Mouse (Mus musculus) hindbrain, embryonic 11.5 days (tissue): ENCODE measurements around the gene Egln1. TPM values are rescaled to one million over a fixed set of nuclear protein-coding genes. Genes with fewer than 3 reads are reported as not detected.

Experiments
- ATAC-seq: fragments of 200-750 bp; cut with Nextera tagmentation; 2 replicates; pipeline ENCODE4 v1.8.0; 2017; ENCODE audit warnings: mild to moderate bottlenecking, moderate TSS enrichment, moderate library complexity; ENCODE audit not compliant: low FRiP score
- DNase-seq: peaks from one replicate; pipeline ENCODE4 v3.0.0-alpha.2; 2015; ENCODE audit warnings: low spot score
- H3K27ac ChIP-seq: fragments of 300-500 bp; sonication (generic); 2 replicates; pipeline ENCODE4 v1.5.1; 2014; ENCODE audit warnings: mild to moderate bottlenecking, low read depth, low read length
- H3K27me3 ChIP-seq: fragments of 300-500 bp; sonication (generic); 2 replicates; pipeline ENCODE4 v1.6.1; 2014; ENCODE audit warnings: mild to moderate bottlenecking, low read length, moderate library complexity, mixed read lengths; ENCODE audit not compliant: control insufficient read depth, insufficient read depth
- H3K36me3 ChIP-seq: fragments of 300-500 bp; sonication (generic); 2 replicates; pipeline ENCODE4 v1.6.1; 2014; ENCODE audit warnings: mild to moderate bottlenecking, low read length, moderate library complexity, mixed read lengths; ENCODE audit not compliant: control insufficient read depth, insufficient read depth
- H3K4me1 ChIP-seq: fragments of 300-500 bp; sonication (generic); replicated peaks from 2 replicates; pipeline ENCODE4 v1.6.1; 2014; ENCODE audit warnings: low read length, mixed read lengths; ENCODE audit not compliant: control insufficient read depth, insufficient read depth
- H3K4me2 ChIP-seq: fragments of 300-500 bp; sonication (generic); replicated peaks from 2 replicates; pipeline ENCODE4 v1.6.1; 2014; ENCODE audit warnings: mild to moderate bottlenecking, low read depth, low read length
- H3K4me3 ChIP-seq: fragments of 300-500 bp; sonication (generic); 2 replicates; pipeline ENCODE4 v1.5.1; 2014; ENCODE audit warnings: low read depth, low read length
- H3K9ac ChIP-seq: fragments of 300-500 bp; sonication (generic); 2 replicates; pipeline ENCODE4 v1.6.1; 2014; ENCODE audit warnings: low read depth, low read length
- H3K9me3 ChIP-seq: fragments of 300-500 bp; sonication (generic); 2 replicates; pipeline ENCODE4 v1.6.1; 2016; ENCODE audit warnings: low read length; ENCODE audit not compliant: control insufficient read depth
- WGBS: fragments of 180-500 bp; shearing (Covaris S2); extraction: QIAGEN DNeasy Blood & Tissue Kit; methylation state at CpG from one replicate; pipeline ENCODE4 v1.1.7; 2014; 5-methylcytosine and 5-hydroxymethylcytosine counted together
- polyA plus RNA-seq: library from polyadenylated mRNA; unstranded; fragments of >200 nt; fragmentation: Nextera tagmentation; extraction: Ambion mirVana; gene quantifications from 2 replicates; pipeline ENCODE4 v1.2.1, GENCODE M21; 2014

The Egln1 gene
- polyA plus RNA-seq, 1 experiment from 2014 or later = 23.4 TPM

DNA sequence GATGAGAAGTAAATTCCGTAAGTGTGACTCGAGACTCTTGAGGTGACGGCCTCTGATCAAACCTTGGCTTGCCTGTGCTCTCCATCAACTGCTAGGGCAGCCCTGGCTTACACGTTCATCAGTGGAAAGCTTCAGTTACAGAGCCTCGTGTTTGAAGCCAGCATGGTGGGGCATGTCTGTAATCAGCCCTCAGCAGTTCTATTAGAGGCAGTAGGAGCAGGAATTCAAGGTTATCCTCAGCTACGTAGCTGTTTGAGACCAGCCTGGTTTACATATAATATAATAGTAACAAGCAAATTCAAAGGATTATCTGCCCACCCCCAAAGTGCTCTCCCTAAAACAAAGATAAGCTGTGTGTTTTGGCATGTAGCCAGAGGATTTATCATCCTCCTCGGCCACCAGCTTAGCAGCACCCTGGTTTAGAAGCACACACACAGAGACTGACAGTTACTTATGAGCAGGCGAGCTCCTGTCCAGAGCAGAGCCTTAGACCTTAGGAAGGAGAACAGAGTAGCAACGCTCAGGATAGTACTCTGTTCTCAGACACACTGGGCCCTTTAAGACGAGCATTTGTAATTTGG is 70.1 kb downstream of the Egln1 start:
- ATAC-seq (no peak), DNase-seq (no peak)
- Histone ChIP-seq H3K9me3 (no peaks in the 10 kb centered on the region), H3K4me1 (no peaks in the 10 kb centered on the region), H3K9ac (no peak overlapping the region), H3K27me3 (no peaks in the 10 kb centered on the region), H3K4me2 (no peak overlapping the region), H3K27ac (no peak overlapping the region), H3K36me3 (peaks cover 23% of the 10 kb centered on the region), H3K4me3 (no peak overlapping the region)
- WGBS = 91% methylated on average over 10 of the region's 10 CpGs

DNA sequence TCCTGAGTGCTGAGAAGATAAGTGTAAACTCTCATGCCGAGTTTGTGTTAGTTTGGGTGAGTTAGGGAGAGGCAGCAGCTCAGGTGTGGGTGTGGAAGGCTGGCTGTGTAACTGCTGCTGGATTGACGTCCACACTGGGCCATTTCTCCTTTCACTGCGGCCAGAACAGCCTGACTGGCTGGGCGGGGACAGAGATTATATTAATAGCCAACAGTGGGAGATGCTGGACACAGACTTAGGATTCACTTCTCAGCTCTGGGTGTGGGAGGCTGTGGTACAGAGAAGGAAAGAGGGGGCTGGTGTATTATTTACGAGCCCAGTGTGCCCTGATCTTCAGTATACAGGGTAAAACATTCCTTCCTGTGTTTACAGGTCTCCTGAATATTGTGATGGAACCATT is 71.0 kb downstream of the Egln1 start:
- no peak for DNase-seq
- H3K36me3 ChIP-seq = peaks cover 23% of the 10 kb centered on the region
- WGBS = 91% methylated on average over 5 of the region's 5 CpGs
- no peak overlapping the region for H3K9ac ChIP-seq
- H3K4me2 ChIP-seq = no peak overlapping the region
- no peaks in the 10 kb centered on the region for H3K4me1 ChIP-seq
- no peaks in the 10 kb centered on the region for H3K9me3 ChIP-seq
- no peak overlapping the region for H3K27ac ChIP-seq
- H3K4me3 ChIP-seq = no peak overlapping the region
- no peaks in the 10 kb centered on the region for H3K27me3 ChIP-seq
- no peak for ATAC-seq

DNA sequence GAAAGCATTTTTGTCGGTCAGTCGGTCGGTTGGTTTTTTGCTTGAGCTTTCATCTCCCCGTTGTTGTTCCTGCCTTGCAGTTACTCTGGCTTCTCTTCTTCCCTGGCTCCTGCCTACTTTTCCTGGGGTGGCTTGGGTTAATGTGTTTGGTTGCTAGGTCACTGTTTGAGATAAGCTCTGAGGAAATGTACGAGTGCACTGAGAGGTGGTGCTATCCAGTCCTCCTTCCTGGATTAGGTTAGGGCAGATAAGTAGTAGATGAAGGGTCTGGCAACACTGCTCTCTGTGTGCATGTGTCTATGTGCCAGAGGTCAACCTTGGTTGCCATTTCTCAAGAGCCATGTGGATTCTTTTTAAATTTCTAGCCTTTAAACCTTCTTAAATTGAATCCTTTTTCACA is 76.4 kb downstream of the Egln1 start:
- Histone ChIP-seq H3K4me3 (no peak overlapping the region), H3K4me2 (no peak overlapping the region), H3K9me3 (no peaks in the 10 kb centered on the region), H3K36me3 (no peaks in the 10 kb centered on the region), H3K27me3 (no peaks in the 10 kb centered on the region), H3K27ac (no peak overlapping the region), H3K9ac (no peak overlapping the region), H3K4me1 (no peaks in the 10 kb centered on the region; the same call in 1 of the 2 replicates)
- 94% methylated on average over 5 of the region's 5 CpGs for WGBS
- ATAC-seq (no peak), DNase-seq (no peak)

DNA sequence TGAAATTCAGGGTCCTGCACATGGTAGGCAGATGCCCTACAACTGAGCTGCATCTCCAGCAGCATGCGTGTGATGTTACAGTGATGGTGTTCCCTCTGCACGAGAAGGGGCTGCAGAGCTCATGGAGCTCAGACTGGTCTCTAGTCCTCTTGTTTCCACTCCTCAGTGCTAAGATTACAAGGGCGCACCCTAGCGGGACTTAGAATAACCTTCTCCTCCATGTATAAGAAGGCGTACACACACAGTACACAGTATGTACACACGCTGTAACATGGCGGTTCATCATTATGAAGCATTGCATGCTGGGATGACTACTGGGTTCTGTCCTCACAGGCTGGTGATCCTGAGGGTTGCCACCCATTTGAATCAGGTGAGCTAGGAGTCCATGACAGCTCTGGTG is 77.0 kb downstream of the Egln1 start:
- no peak overlapping the region for H3K9ac ChIP-seq
- 94% methylated on average over 7 of the region's 7 CpGs for WGBS
- H3K27me3 ChIP-seq = no peaks in the 10 kb centered on the region
- H3K27ac ChIP-seq = no peak overlapping the region
- no peaks in the 10 kb centered on the region for H3K36me3 ChIP-seq
- no peaks in the 10 kb centered on the region; the same call in 1 of the 2 replicates for H3K4me1 ChIP-seq
- no peak overlapping the region for H3K4me3 ChIP-seq
- DNase-seq (no peak), ATAC-seq (no peak)
- no peak overlapping the region for H3K4me2 ChIP-seq
- no peaks in the 10 kb centered on the region for H3K9me3 ChIP-seq

DNA sequence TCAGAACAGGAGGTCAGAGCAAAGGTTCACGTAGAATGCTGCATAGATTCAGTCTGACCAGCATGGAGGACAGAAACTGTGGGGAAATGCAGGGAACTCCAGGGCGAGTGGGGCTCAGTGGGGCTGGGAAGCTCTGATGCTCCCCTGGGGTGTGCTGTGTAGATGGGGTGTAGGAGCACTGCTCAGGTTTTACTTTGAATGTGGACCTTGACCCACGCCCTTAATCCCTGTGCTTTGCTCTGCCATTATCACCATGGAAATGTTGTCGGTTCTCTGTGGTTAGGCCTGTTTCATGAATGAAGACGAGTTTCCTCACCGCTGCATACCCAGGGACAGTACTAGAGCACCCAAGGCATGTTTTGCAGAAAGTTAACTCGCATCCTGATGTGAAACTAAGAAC is 77.7 kb downstream of the Egln1 start:
- Histone ChIP-seq H3K27ac (no peak overlapping the region), H3K4me1 (no peaks in the 10 kb centered on the region; the same call in 1 of the 2 replicates), H3K4me3 (no peak overlapping the region), H3K4me2 (no peak overlapping the region), H3K36me3 (no peaks in the 10 kb centered on the region), H3K9ac (no peak overlapping the region), H3K27me3 (no peaks in the 10 kb centered on the region), H3K9me3 (no peaks in the 10 kb centered on the region)
- 93% methylated on average over 7 of the region's 7 CpGs for WGBS
- ATAC-seq (no peak), DNase-seq (no peak)

DNA sequence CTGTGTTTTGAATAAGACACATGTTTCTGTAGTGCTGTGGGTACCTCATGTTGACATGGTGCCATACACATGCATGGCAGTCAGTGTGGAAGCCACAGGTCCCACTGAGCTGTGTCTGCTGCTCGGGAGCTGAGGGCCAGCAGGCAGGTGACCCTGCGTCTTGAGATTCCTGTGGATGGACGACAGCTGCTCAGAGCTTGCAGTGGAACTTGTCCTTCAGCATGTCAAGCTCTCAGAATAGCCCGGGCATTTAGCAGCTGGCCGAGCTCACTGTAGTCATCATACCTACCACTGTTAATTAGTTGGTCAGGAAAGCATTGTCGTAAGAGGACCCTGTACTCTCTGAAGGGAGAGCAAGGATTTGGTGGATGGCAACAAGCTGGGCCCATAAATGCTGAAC is 79.4 kb downstream of the Egln1 start:
- ATAC-seq (no peak), DNase-seq (no peak)
- Histone ChIP-seq H3K9me3 (no peaks in the 10 kb centered on the region), H3K4me3 (no peak overlapping the region), H3K4me2 (no peak overlapping the region), H3K27me3 (no peaks in the 10 kb centered on the region), H3K27ac (no peak overlapping the region), H3K36me3 (no peaks in the 10 kb centered on the region), H3K4me1 (no peaks in the 10 kb centered on the region; the same call in 1 of the 2 replicates), H3K9ac (no peak overlapping the region)
- WGBS = 87% methylated on average over 6 of the region's 6 CpGs

DNA sequence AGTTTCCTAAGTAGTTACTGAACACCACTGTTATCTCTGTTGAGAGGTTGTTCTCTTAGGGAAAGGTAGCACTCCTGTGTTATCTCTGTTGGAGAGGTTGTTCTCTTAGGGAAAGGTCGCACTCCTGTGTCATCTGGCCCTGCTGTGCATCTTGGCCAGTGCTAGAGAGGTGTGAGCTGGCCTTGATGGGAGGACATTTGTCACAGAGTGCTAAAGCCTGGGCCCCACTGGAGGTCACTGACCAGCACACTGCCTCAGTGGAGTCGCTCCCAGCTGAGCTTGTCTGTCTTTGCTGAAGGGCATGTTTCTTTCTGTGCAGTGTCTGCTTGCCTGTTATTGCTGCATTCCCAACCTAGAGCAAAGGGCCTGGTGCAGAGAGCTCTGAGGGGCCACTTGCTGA is 82.0 kb downstream of the Egln1 start:
- no peak for DNase-seq
- no peak for ATAC-seq

DNA sequence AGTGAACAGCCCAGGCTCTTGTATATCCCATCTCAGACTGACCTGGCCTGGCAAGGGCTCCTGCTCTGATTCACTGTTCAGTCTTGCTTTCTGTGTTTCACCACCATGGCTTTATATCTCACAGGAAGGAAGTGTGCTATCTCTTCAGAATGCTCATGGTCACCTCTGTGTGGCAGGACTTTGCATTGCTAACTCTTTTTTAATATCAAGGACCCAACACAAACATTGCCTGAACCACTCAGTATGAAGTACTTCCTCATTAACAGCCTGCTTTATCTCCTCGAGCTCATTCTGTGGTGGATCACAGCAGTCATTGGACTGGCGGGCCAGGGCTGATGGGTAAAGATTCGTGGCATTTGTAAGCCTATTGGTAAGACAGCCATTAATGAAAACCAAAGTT is 82.5 kb downstream of the Egln1 start:
- no peak overlapping the region for H3K27ac ChIP-seq
- no peak overlapping the region for H3K9ac ChIP-seq
- no peak overlapping the region for H3K4me2 ChIP-seq
- H3K4me3 ChIP-seq = no peak overlapping the region
- ATAC-seq = no peak
- 83% methylated on average over 3 of the region's 3 CpGs for WGBS
- peaks cover 3% of the 10 kb centered on the region; the same call in 1 of the 2 replicates for H3K4me1 ChIP-seq
- no peaks in the 10 kb centered on the region for H3K27me3 ChIP-seq
- no peak for DNase-seq
- no peaks in the 10 kb centered on the region for H3K9me3 ChIP-seq
- H3K36me3 ChIP-seq = no peaks in the 10 kb centered on the region

More for the DNA sequence above, 82.0 kb downstream of the Egln1 start:
- Histone ChIP-seq H3K27ac (no peak overlapping the region), H3K36me3 (no peaks in the 10 kb centered on the region), H3K27me3 (no peaks in the 10 kb centered on the region), H3K4me3 (no peak overlapping the region), H3K9ac (no peak overlapping the region), H3K4me1 (peaks cover 2% of the 10 kb centered on the region; the same call in 1 of the 2 replicates), H3K9me3 (no peaks in the 10 kb centered on the region), H3K4me2 (no peak overlapping the region)
- WGBS = 88% methylated on average over 2 of the region's 2 CpGs

DNA sequence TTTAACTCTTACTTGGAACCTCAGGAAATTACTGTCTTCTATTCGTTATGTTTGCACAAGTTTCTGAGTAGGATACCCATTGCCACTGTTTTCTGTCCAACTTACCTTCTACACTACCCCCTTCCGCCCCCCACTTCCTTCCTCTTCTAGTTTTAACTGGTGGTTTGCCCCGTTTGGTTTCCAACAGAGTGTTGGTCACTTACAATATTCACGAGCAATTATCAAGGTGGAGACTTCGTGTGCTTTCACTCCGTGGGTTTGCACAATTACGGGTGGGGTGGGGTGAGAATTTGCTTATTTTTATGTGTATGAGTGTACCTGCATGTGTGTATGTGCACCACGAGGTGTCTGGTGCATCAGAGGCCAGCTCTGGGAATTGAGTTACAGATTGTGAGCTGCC is 85.4 kb downstream of the Egln1 start:
- Histone ChIP-seq H3K9ac (peak overlapping the region; percentile 98), H3K4me1 (peaks cover 3% of the 10 kb centered on the region; the same call in 1 of the 2 replicates), H3K4me3 (peak overlapping the region; percentile 95), H3K27ac (no peak overlapping the region), H3K36me3 (peaks cover 5% of the 10 kb centered on the region; the same call in 1 of the 2 replicates), H3K4me2 (peak overlapping the region; percentile 76), H3K27me3 (no peaks in the 10 kb centered on the region), H3K9me3 (no peaks in the 10 kb centered on the region)
- WGBS = 22% methylated on average over 8 of the region's 8 CpGs
- peak; percentile 22 for DNase-seq
- ATAC-seq = no peak
